Mouse (Mus musculus) liver, embryonic 14.5 days (tissue): ENCODE results near the gene Cebpb.

Experiments
- CTCF ChIP-seq: IDR thresholded peaks from 2 replicates; pipeline ENCODE4 v1.5.1; 2016; ENCODE audit warnings: antibody characterized with exemption, low read depth, control low read depth
- EP300 ChIP-seq: IDR thresholded peaks from 2 replicates; pipeline ENCODE4 v1.6.1; 2016; ENCODE audit warnings: antibody characterized with exemption, low read depth

DNA sequence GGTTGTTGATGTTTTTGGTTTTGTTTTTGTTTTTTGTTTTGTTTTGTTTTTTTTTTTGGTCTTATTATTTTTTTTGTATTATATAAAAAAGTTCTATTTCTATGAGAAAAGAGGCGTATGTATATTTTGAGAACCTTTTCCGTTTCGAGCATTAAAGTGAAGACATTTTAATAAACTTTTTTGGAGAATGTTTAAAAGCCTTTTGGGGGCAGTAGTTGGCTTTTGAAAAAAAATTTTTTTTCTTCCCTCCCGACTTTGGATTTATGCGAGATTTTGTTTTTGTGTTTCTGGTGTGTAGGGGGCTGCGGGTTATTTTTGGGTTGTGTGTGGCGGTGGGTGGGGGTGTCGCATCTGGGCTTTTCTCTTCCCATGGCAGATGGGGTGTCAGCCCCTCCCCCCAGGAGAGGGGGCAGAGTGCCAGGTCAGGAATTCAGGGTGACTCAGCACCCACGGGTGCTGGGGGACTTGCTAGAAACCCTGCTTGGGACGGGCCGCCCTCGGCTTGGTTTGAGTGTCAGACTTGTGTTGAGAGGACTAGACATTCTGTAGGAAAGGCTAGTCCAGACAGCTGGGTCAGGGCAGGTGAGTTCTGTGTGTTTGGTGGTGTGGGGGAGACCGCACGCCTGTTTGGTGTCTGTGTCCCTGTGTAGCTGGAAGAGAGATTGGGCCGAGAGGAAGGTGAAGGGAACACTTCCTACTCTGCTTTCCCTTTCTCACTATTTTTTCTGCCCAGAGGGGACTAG is 1.7 kb downstream of the Cebpb start:
- TF ChIP-seq CTCF (no peak), EP300 (no peak)
